Mouse (Mus musculus) left cerebral cortex, adult 9 months (tissue): ENCODE measurements around the gene Mrpl52.

ENCODE experiments used
- DNase-seq, 2 experiments: peaks; one replicate each; pipeline ENCODE4 v3.0.0; 2022; ENCODE audit warnings: low spot score in 2 of 2

The Mrpl52 gene

GRCm38 (mm10) chr14:54426689-54427398 lies at the start of gene Mrpl52:
Gene Mrpl52 (plus strand): TSS chr14:54426909.
- peak; percentile 84 to 93 for DNase-seq

DNA sequence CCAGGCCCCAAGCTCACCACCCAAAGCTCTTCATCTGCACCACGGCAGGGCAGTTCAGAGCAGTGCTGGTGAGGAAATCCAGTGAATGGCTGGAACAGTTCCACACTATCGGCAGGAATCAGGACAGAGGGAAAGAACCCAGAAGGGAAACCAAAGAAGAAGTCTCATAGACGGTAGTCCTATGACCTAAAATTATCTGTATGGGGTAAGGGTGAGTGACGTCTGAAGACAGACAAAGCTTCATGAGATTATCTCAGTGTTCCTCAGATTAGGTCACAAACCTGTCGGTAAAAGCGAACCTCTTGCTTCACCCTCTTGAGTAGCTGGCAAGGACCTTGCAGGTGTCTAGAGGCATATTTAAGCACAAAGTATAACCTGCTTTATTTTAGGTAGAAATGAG lies 49.5 kb upstream of the Mrpl52 start:
- DNase-seq, result no peak

- DNase-seq, result no peak
Measured at GRCm38 (mm10) chr14:54379571-54379970, 47.1 kb upstream of the Mrpl52 start.

DNA sequence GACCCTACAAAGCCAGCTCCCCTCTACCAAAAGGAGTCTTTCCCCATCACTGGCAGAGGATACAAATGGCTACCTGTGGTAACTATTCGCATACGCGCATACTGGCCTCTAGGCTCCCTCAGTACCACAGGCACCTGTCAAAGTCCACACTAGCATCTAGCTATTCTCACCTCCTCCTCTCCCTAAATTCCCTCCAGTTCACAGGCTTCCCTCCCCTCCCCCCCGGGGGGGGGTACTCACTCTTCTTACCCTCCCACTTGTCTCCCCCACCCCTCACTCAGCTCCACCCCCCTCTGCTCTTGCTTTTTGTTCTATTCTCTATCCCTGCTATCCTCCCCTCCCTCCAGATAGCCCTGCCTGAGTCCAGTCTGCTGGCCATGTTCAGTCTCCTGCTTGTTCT lies 46.1 kb upstream of the Mrpl52 start:
- no peak for DNase-seq

DNA sequence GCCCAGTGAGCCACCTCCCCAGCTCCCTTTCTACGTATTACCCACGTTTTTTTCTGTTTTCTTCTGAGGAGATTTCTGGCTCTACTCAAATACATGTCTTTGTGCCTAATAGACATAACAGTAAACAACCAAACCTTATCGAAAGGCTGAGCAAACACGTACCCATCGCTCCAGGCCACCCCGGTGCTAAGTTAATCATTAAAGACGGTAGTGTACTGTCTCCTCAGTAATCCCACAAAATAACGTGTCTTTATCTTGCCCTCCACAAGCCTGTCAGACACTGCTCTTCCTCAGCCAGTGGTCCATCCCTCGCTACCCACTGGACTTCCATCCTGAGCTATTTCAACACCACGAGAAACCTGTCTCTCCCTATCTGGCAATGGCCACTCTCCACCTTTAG lies 44.9 kb upstream of the Mrpl52 start:
- DNase-seq, result no peak

DNA sequence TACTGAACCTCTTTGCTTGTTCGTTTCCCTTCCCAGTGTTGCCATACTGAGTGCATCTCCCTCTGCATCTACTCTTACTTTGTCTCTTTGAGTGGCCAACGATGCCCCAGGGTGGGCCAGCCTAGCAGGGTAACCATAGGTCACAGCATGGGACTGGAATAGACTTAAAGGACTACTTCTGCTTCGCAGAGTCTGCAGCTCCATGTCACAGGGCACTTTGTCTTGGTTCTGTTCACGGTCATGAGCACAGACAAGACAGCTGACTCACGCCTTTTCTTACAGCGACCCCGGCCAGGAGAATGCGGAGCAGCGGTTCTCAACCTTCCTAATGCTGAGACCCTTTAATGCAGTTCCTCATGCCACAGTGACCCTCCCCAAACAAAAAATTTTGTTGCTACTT lies 44.1 kb upstream of the Mrpl52 start:
- DNase-seq, result peak in 1 of 2 experiments; percentile 10

- DNase-seq, result no peak
Measured at GRCm38 (mm10) chr14:54383355-54383771, 43.3 kb upstream of the Mrpl52 start.

DNA sequence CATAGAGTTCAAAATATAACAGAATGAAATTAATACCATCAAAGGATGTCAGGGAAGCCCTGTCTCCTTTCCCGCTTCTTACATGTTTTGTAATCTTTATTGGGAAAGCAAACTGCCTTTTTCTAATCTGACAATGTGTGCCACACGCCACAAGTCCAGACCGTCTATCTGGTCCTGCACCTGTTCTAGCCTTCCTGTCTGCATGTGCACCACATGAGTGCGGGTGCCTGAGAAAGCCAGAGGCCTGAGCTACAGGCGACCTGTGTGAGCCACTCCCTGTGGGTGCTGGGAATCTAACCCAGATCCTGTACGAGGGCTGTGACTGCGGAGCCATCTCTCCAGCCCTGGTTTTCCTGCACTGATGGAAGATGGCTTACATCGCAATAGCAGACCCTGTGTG lies 42.3 kb upstream of the Mrpl52 start:
- DNase-seq, result no peak

- no peak for DNase-seq
Measured at GRCm38 (mm10) chr14:54385968-54386618, 40.6 kb upstream of the Mrpl52 start.

DNA sequence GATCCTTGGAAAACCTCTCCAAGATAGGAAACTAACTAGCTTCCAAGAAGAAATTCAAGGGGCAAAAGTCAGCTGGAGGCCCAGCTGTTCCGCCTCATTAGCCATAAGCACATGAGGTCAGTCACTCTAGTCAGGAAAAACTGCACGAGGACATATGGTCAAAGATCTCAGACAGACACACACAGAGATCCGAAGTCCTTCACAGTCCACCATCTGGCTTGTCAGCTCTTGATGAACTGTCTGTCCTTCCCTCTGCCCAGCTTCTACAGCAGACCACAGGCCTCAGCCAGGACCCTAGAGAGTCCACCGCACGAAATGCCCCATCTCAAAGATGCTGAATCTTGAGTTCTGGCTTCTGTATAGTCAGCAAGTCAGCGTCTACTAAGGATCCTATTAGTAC lies 39.2 kb upstream of the Mrpl52 start:
- DNase-seq, result no peak

- no peak for DNase-seq
Measured at GRCm38 (mm10) chr14:54390843-54391242, 35.9 kb upstream of the Mrpl52 start.

GRCm38 (mm10) chr14:54393794-54394193 lies 32.9 kb upstream of the Mrpl52 start:
- DNase-seq, result no peak

GRCm38 (mm10) chr14:54394309-54394708 lies 32.4 kb upstream of the Mrpl52 start:
- DNase-seq, result no peak

DNA sequence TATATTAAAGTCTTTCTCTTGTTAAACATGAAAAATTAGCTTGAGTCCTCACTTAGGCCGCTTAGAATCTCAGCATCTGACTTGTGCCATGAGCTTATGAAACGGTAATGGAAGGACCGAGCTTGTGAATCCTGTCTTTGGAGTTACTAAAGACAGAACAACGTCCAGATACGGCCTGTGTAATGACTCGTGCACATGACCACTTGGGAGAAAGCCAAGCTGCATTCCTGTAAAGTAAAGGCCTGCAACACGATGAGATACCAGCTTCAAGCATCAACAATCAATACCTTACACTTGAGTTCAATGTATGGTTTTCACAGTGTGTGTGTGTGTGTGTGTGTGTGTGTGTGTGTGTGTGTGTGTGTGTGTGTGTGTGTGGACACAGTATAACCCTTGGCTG lies 30.0 kb upstream of the Mrpl52 start:
- no peak for DNase-seq

- DNase-seq, result no peak
Measured at GRCm38 (mm10) chr14:54397872-54398527, 28.7 kb upstream of the Mrpl52 start.

DNA sequence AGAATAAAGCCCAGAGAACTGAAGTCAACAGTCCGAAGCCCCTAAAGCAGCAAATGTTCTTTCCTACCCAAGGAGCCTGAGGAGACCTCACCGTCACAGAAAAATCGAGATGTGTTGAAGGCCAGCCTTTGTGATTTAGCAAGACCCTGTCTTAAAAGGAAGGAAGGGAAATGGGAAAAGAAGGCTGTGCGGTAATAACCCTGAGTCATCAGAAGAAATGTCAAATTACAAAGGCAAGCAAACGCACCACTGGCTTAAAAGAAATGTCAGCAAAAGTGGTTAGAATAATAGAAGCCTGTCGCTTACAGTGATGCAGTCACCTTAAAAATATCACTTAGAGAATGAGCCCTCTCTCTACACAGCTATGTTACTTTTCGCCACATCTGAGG lies 28.2 kb upstream of the Mrpl52 start:
- DNase-seq, result no peak

DNA sequence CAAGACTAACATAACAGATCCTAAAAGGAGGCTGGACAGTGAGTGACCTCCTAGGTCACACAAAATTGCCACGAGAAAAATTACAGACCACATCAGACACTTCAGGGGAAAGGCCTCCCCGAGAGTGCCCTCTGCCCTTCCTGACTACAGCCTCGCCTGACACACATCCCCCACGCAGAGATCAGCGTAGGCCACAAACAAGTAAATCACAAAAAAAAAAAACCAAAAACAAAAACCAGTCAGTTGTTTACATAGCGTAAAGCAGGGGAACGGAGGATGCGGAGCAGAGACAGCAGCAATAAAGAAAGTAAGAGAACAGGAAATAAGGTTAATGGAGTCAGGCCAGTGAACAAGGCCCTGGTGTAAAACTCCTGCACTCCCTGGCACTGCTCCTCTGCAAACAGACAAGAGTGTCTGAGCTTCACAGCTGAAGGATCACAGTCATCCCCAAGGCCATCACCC lies 27.8 kb upstream of the Mrpl52 start:
- DNase-seq, result no peak

DNA sequence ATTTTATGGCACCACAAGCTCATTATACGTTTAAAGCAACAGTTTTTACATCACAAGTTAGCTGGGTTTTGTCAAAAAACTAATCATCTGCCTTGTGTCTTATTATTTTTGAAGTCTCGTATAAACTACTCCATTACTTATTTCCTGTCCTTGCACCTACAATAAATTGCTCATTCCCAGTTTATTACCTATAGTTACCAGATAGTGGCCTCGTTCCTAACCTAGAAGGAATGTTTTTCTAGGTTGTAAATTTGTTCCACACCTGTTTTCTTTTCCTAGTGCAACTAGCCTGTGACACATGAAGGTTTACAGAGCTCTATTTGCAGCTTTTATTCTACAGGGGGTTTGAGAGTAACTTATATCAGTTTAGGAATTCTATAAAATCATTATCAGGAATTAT lies 25.0 kb upstream of the Mrpl52 start:
- no peak for DNase-seq

DNA sequence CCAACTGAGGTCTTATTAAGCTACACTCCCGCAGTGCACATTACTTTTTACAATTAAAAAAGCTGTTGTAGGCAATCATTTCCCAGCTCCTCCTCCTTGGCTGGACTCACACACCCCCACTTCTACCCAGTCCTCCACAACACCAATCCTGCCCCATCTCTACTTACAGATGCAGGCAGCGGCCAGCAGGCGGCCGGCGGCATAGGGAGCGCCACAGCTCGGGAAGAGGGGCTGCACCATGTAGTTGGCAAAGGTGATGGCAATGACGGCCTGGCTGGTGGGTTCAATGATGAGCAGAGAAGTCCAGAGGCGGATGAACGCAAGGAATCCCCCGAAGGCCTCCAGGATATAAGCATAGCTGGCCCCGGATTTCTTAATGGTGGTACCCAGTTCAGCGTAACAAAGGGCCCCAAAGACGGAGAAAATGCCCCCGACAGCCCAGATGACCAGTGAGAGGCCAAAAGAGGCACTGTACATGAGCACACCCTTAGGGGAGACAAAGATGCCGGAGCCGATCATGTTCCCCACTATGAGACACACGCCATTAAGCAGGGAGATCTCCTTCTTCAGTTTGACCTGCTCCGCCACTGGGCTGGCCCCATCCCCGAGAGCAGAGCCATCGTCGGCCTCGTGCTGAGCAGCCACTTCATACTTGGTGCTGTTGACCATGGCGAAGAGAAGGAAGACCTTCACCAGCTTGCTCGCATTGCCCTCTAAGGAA lies 18.2 kb upstream of the Mrpl52 start:
- DNase-seq, result no peak

DNA sequence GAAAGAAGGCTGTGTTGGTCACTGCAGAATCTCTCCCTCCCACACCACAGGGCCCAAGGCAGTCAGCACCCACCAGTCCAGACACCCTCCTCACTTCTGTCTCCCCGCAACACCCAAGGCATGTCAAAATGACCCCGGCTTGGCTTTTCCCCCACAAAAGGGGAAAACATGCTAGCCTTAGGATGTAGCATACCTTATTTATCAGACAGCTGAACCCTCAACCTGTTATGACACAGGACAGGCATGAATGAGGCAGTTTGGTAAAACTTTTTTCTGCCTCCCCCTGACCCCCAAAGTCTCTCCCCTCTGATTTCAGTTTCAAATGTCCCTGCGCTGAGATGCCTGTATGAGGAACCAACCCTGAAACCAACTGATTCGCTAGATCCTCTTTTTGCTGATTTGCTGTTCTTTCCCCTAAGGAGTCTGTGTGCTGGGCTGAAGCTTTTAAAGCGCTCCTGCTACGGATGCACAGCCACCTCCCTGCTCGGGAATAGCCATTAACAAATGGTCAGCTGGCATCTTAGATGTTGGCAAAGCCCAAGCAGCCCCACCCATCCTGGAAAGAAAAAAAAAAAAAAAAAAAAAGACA lies 17.6 kb upstream of the Mrpl52 start:
- DNase-seq, result no peak

DNA sequence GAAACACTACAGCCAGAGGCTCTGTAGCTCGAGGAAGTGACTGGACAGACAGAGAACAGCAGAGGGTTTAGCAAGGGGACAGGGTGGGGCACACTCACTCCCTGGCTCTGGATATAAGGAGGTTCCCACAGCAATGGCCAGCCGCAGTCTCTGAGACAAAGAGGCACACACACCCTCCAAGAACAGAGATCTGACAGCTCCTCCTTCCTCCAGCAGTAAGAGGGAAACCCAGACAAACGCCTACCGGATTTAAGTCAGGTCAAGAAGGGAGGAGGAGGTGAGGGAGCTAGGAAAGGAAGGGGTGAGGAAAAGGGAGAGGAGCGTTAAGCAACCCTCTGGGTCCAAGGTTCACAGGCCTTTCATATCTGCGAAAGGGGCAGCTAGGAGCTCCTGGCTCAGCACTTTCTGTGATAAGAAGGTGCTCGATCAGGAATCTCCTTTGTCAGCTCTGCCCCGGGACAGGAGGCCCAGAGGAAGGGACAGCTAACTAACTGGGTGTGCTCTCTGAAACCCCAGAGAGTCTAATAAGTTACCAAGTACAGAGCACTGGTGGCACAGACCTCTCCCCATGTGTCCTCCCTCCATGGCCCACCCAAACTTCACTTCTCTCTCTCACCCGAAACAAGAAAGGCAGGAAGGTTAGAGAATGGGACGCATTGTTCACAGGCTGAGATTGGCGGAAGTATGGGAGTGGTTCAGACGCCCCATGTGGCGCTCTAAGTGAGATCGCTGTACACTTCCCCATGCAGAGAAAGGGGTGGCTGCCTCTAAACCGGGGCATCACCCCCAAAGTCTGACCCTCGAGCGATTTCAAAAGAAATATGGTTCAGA lies 16.5 kb upstream of the Mrpl52 start:
- DNase-seq, result no peak
